Mouse (Mus musculus) lung, embryonic 14.5 days (tissue): ENCODE results near the gene Zp3. TPM values are rescaled to one million over a fixed set of nuclear protein-coding genes. Genes with fewer than 3 reads are reported as not detected.

ENCODE experiments used
- ATAC-seq: fragments of 200-750 bp; cut with Nextera tagmentation; 2 replicates; pipeline ENCODE4 v1.8.0; 2017; ENCODE audit warnings: mild to moderate bottlenecking, moderate TSS enrichment, moderate library complexity; ENCODE audit not compliant: insufficient read depth
- DNase-seq: peaks from one replicate; pipeline ENCODE4 v3.0.0-alpha.2; 2015
- H3K27ac ChIP-seq: fragments of 300-500 bp; sonication (generic); 2 replicates; pipeline ENCODE4 v1.5.1; 2014; ENCODE audit warnings: low read depth, mild to moderate bottlenecking, moderate library complexity
- H3K27me3 ChIP-seq: fragments of 300-500 bp; sonication (generic); 2 replicates; pipeline ENCODE4 v1.6.1; 2014; ENCODE audit warnings: low read length, control low read depth; ENCODE audit not compliant: insufficient read depth
- H3K36me3 ChIP-seq: fragments of 300-500 bp; sonication (generic); 2 replicates; pipeline ENCODE4 v1.6.1; 2014; ENCODE audit warnings: control low read depth; ENCODE audit not compliant: insufficient read depth
- H3K4me1 ChIP-seq: fragments of 300-500 bp; sonication (generic); 2 replicates; pipeline ENCODE4 v1.6.1; 2014; ENCODE audit warnings: antibody characterized with exemption, control low read depth; ENCODE audit not compliant: insufficient read depth
- H3K4me2 ChIP-seq: fragments of 300-500 bp; sonication (generic); 2 replicates; pipeline ENCODE4 v1.6.1; 2014; ENCODE audit warnings: mild to moderate bottlenecking
- H3K4me3 ChIP-seq: fragments of 300-500 bp; sonication (generic); 2 replicates; pipeline ENCODE4 v1.5.1; 2014; ENCODE audit warnings: low read depth, low read length
- H3K9ac ChIP-seq: fragments of 300-500 bp; sonication (generic); 2 replicates; pipeline ENCODE4 v1.6.1; 2014
- H3K9me3 ChIP-seq: fragments of 300-500 bp; sonication (generic); 2 replicates; pipeline ENCODE4 v1.6.1; 2016; ENCODE audit warnings: low read depth, low read length, control low read depth
- CTCF ChIP-seq: IDR thresholded peaks from 2 replicates; pipeline ENCODE4 v1.5.1; 2016; ENCODE audit warnings: antibody characterized with exemption, low read depth
- WGBS: fragments of 180-500 bp; shearing (Covaris S2); extraction: QIAGEN DNeasy Blood & Tissue Kit; methylation state at CpG from one replicate; pipeline ENCODE4 v1.1.7; 2014; 5-methylcytosine and 5-hydroxymethylcytosine counted together
- polyA plus RNA-seq: library from polyadenylated mRNA; unstranded; fragments of >200 nt; fragmentation: Nextera tagmentation; extraction: Ambion mirVana; gene quantifications from 2 replicates; pipeline ENCODE4 v1.2.1, GENCODE M21; 2014

Gene Zp3
- polyA plus RNA-seq, 1 experiment from 2014 or later = not detected

DNA sequence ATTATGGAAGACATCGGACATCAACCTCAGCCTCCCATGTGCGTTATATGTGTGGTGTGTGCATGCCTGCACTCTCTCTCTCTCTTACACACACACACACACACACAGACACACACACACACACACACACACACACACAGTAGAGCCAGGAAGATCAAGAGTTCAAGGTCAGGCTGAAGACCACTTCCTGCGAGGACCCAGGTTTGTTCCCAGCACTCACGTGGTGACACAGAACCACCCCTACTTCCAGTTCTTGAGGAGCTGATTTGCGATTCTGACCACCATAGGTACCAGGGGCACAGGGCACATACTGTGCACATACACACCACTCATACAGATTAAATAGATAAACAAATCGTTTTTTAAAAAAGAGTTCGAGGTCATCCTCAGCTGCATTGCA lies 8.0 kb upstream of the Zp3 start:
- 77% methylated on average over 7 of the region's 7 CpGs for WGBS
- no peaks in the 10 kb centered on the region for H3K4me1 ChIP-seq

DNA sequence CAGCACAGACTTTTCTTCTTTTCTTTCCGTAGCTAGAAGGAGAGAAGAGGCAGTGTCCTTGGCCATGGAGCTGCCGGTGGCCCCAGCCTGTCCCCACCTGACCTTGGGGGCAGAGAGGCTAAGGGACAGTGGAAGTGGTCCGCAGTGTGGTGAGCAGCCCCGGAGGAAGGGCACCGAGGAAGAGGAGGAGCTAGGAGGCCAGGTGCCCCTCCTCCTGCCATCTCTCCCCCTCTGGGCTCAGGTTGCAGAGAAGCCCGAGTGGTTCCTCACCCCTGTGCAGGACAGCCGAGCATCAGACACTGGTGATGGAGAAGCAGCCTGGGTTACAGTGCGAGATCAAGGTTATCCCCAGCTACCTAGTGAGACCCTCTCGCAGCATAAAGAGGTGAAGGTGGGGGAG lies 5.5 kb upstream of the Zp3 start, which contains the start of gene Ssc4d:
TSS of gene Ssc4d (minus strand) at position 167 of the 400 bp plus-strand sequence.
- ATAC-seq = no peak
- no peaks in the 10 kb centered on the region for H3K36me3 ChIP-seq
- no peaks in the 10 kb centered on the region for H3K9me3 ChIP-seq
- peak within 1 kb of the TSS; percentile 27; the same call in 1 of the 2 replicates for H3K4me2 ChIP-seq
- WGBS = 18% methylated on average over 9 of the region's 9 CpGs
- H3K27me3 ChIP-seq = no peaks in the 10 kb centered on the region
- no peak for TF ChIP-seq CTCF
- no peak within 1 kb of the TSS for H3K27ac ChIP-seq
- no peak within 1 kb of the TSS; the same call in 1 of the 2 replicates for H3K4me3 ChIP-seq
- no peak for DNase-seq
- no peak within 1 kb of the TSS for H3K9ac ChIP-seq
- H3K4me1 ChIP-seq = no peaks in the 10 kb centered on the region

More for the DNA sequence above, 8.0 kb upstream of the Zp3 start:
- DNase-seq = no peak
- Histone ChIP-seq H3K4me2 (no peak overlapping the region), H3K9me3 (no peaks in the 10 kb centered on the region), H3K27ac (no peak overlapping the region), H3K4me3 (no peak overlapping the region), H3K9ac (no peak overlapping the region), H3K27me3 (no peaks in the 10 kb centered on the region), H3K36me3 (no peaks in the 10 kb centered on the region)
- no peak for TF ChIP-seq CTCF
- ATAC-seq = no peak

DNA sequence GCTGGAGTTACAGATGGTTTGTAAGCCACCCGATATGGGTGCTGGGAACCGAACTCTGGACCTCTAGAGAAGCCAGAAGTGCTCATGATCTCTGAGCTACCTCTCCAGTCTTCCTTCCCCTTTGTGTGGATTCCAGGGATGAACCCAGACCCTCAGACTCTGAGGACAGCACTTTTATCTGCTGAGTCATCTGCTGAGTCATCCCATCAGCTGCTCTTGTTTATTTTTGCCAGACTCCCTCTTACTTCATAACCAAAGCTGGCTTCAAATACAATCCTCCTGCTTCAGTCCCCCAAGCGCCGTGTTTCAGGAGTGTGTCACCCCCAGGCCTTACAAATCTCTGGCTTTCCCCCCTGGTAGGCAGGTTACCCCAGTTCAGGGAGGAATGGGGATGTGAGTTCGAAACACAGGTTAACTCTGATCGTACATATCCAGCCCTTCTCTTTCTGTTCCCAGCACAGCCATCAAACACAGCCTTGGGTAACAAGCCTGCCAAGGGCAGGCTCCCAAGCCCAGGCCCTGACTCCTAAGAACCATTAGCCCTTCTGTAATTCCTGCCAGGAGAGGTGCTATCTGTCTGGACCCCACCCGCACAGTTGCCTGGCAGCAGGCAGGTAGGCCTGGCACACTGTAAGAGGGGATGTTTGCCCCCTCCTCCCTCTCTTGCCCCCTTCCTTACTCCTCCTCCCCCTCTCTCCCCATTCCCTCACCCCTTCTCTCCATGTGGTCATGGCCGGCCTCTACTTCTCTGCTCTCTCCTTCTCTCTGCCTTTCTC lies 3.8 kb upstream of the Zp3 start:
- Histone ChIP-seq H3K27me3 (no peaks in the 10 kb centered on the region), H3K4me1 (no peaks in the 10 kb centered on the region), H3K9me3 (no peaks in the 10 kb centered on the region), H3K4me2 (no peak overlapping the region), H3K27ac (no peak overlapping the region), H3K36me3 (no peaks in the 10 kb centered on the region), H3K4me3 (no peak overlapping the region), H3K9ac (no peak overlapping the region)
- DNase-seq (no peak), ATAC-seq (no peak)
- no peak for TF ChIP-seq CTCF
- 90% methylated on average over 8 of the region's 8 CpGs for WGBS

DNA sequence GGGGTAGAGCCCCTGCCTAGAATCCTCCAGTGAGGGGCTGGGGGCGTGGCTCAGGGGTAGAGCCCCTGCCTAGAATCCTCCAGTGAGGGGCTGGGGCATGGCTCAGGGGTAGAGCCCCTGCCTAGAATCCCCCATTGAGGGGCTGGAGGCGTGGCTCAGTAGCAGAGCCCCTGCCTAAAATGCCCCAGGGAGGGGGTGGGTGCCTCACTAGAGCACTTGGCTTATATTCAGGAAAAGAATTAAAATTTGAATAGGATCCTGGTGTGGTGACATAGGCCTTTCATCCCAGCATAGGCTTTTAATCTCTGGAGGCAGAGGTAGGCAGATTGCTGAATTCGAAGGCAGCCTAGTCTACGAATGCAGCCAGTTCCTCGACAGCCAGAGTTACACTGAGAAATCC lies 518 bp upstream of the Zp3 start:
- Histone ChIP-seq H3K27ac (no peak overlapping the region), H3K4me1 (no peaks in the 10 kb centered on the region), H3K9ac (no peak overlapping the region), H3K9me3 (no peaks in the 10 kb centered on the region), H3K4me3 (no peak overlapping the region), H3K27me3 (no peaks in the 10 kb centered on the region), H3K36me3 (no peaks in the 10 kb centered on the region), H3K4me2 (no peak overlapping the region)
- no peak for ATAC-seq
- DNase-seq = no peak
- no peak for TF ChIP-seq CTCF
- WGBS = 86% methylated on average over 5 of the region's 5 CpGs

- peak; percentile 52; the same call in 1 of the 2 replicates for ATAC-seq
- Histone ChIP-seq H3K9ac (no peak overlapping the region), H3K36me3 (no peaks in the 10 kb centered on the region), H3K4me2 (no peak overlapping the region), H3K4me3 (no peak overlapping the region), H3K27me3 (no peaks in the 10 kb centered on the region), H3K9me3 (no peaks in the 10 kb centered on the region), H3K27ac (no peak overlapping the region), H3K4me1 (no peaks in the 10 kb centered on the region)
- 40% methylated on average over 6 of the region's 6 CpGs for WGBS
- peak; percentile 93 for TF ChIP-seq CTCF
- DNase-seq = peak; percentile 86
These were observed 2.5 kb downstream of the Zp3 start for GRCm38 (mm10) chr5:135982398-135982797.

GRCm38 (mm10) chr5:135984546-135985044 lies 4.7 kb downstream of the Zp3 start:
- TF ChIP-seq CTCF = no peak
- H3K4me3 ChIP-seq = no peak overlapping the region
- no peak overlapping the region for H3K4me2 ChIP-seq
- WGBS = 57% methylated on average over 6 of the region's 6 CpGs
- H3K27ac ChIP-seq = no peak overlapping the region
- no peaks in the 10 kb centered on the region for H3K9me3 ChIP-seq
- DNase-seq (no peak), ATAC-seq (no peak)
- H3K4me1 ChIP-seq = no peaks in the 10 kb centered on the region
- H3K27me3 ChIP-seq = no peaks in the 10 kb centered on the region
- H3K9ac ChIP-seq = no peak overlapping the region
- H3K36me3 ChIP-seq = no peaks in the 10 kb centered on the region

- Histone ChIP-seq H3K36me3 (no peaks in the 10 kb centered on the region), H3K27me3 (no peaks in the 10 kb centered on the region), H3K9ac (no peak overlapping the region), H3K4me2 (no peak overlapping the region), H3K4me3 (no peak overlapping the region), H3K4me1 (no peaks in the 10 kb centered on the region), H3K27ac (no peak overlapping the region), H3K9me3 (no peaks in the 10 kb centered on the region)
- 0 out of 2 replicates have a peak, but pooled peaks have one; percentile 39 for TF ChIP-seq CTCF
- DNase-seq (peak; percentile 55), ATAC-seq (no peak)
- 45% methylated on average over 11 of the region's 11 CpGs for WGBS
These were observed 7.3 kb downstream of the Zp3 start for GRCm38 (mm10) chr5:135987248-135987647.
